Mouse (Mus musculus) spleen, adult 2 months (tissue): Measurements from ENCODE around the gene Tex21.

ENCODE experiments used
- CTCF ChIP-seq: fragments of 200-500 bp; IDR thresholded peaks from 2 replicates; pipeline ENCODE4 v1.5.1; 2011; ENCODE audit warnings: mild to moderate bottlenecking, inconsistent platforms; ENCODE audit not compliant: insufficient read depth, insufficient read length, insufficient replicate concordance; ENCODE audit errors: extremely low read depth
- POLR2A ChIP-seq: fragments of 200-500 bp; IDR thresholded peaks from 2 replicates; pipeline ENCODE4 v1.6.1; 2011; ENCODE audit warnings: low read depth, low read length, inconsistent platforms

DNA sequence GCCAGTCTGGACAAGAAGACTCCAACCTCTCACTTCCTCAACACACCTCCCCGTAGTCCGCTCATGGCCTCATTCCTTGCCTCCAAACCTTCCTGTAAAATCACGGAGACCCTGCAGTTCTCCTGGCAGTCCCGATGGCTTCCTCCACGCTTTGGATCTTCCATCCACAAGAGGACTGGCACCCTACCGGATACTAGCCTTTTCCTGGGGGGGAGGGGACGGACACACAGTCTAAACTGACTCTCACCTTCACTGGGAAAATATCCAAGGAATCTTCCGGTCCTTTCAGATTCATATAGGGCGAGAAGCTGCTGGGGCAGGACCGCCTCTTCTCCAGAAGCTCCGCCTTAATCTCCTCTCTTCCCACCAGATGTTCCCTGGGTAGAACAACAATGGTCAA is 29.8 kb downstream of the Tex21 start:
- TF ChIP-seq POLR2A (no peak), CTCF (no peak)
